Mouse (Mus musculus) olfactory bulb, adult 2 months (tissue): ENCODE measurements around the gene Zbtb49.

Experiments used
- CTCF ChIP-seq: fragments of 200-500 bp; IDR thresholded peaks from 2 replicates; pipeline ENCODE4 v1.5.1; 2012; ENCODE audit warnings: low read depth, mild to moderate bottlenecking, low read length, moderate library complexity; ENCODE audit not compliant: insufficient read depth
- POLR2A ChIP-seq: fragments of 200-500 bp; IDR thresholded peaks from 2 replicates; pipeline ENCODE4 v1.6.1; 2012; ENCODE audit warnings: mild to moderate bottlenecking, low read depth, low read length, moderate library complexity; ENCODE audit not compliant: insufficient read depth

GRCm38 (mm10) chr5:38205303-38205726 is 14.9 kb downstream of the Zbtb49 start:
- TF ChIP-seq CTCF (no peak), POLR2A (no peak)
